Mouse (Mus musculus): ENCODE data around the gene Gnl3l.

Gene Gnl3l

GRCm38 (mm10) chrX:151016938-151017877, at the start of gene Gnl3l:
Gene Gnl3l, minus strand, starts transcription at chrX:151017322.
- DNase-seq: peak; percentile 87 to 91

GRCm38 (mm10) chrX:151066071-151066666, 49.0 kb upstream of the Gnl3l start:
- DNase-seq: peak in 1 of 2 experiments; percentile 54

DNA sequence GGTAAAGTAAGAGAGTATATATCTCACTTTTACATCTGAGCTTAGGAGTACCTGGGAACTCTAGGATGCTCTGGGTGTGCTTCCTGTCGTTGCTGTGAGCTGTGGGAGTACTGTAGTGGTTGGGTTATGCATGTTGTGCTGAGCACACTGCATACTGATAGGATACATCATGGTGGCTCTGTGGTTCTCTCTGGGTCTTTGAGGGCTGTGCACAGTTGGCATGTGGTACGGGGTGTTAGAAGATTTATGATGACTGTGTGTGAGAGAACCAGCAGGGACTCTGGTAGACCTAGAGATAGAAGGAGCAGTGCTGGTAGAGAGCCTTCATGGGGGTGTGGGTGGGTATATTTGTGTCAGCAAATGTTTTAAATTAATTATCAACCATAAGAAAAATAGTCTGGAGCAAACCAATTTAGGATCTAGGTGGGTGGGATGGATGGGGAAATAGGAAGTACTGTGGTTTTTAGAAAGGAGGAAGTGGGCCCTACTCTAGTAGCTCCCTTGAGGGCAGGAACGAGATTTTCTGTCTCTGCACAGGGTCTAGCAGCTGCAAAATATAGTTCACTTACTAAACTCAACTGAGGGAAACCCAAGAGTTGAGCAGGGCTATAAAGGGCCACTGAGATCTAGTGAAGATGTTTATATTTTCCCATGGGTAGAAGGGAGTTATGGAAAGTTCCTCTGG, 44.6 kb upstream of the Gnl3l start:
- no peak for DNase-seq

DNA sequence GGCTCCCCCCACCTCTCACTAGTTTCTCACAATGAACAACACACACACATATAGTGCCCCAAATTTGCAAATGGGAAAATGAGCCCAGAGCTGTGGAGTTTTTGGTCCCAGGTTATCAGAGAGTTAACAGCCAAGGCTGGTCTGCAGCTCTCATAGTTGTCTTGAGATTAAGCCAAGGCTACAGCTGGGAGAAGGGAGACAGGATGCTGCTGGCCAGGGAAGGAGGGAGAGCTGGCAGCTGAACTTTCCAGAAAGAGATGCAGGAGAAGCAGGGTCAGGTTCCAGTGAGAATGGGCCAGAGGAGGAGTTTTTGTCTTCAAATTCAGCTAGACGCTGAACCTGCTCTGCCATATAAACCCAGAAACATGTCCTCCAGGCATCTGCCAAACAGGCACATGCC, 42.2 kb upstream of the Gnl3l start:
- DNase-seq: no peak

- DNase-seq: no peak
Observed at GRCm38 (mm10) chrX:151055559-151055958, 38.4 kb upstream of the Gnl3l start.

- peak in 1 of 2 experiments; percentile 15 for DNase-seq
Observed at GRCm38 (mm10) chrX:151054489-151054888, 37.4 kb upstream of the Gnl3l start.

- peak in 1 of 2 experiments; percentile 46 for DNase-seq
Observed at GRCm38 (mm10) chrX:151050337-151050736, 33.2 kb upstream of the Gnl3l start.

GRCm38 (mm10) chrX:151049661-151050215, 32.6 kb upstream of the Gnl3l start:
- no peak for DNase-seq

DNA sequence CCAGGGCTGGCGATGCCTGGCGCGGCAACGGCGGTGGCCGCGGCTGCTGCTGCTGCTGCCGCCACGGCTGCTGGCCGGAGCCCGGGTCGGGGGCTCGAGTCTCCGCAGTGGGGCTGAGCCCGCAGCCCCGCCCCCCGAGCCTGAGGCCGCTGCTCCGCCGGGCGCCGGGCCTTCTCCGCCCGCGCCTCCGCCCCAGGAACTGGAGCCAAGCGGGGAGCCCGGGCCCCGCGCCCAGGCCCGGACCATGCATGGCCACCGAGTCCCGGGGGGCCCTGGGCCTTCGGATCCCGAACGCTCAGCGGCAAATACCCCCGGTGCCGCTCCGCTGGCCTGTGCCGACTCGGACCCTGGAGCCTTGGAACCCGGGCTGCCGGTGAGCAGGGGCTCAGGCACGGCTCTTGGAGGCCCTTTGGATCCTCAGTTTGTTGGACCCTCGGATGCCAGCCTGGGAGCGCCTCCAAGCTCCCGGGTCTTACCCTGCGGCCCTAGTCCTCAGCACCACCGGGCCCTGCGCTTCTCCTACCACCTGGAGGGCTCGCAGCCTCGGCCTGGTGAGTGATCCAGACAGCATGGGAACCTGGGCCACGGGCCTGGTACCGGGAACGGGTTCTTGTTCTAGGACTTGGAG, 30.4 kb upstream of the Gnl3l start:
- DNase-seq: peak; percentile 56 to 61

- peak; percentile 89 to 94 for DNase-seq
Observed at GRCm38 (mm10) chrX:151046777-151047430, 29.8 kb upstream of the Gnl3l start.

GRCm38 (mm10) chrX:151046321-151046720, 29.2 kb upstream of the Gnl3l start:
- DNase-seq: peak in 1 of 2 experiments; percentile 49

DNA sequence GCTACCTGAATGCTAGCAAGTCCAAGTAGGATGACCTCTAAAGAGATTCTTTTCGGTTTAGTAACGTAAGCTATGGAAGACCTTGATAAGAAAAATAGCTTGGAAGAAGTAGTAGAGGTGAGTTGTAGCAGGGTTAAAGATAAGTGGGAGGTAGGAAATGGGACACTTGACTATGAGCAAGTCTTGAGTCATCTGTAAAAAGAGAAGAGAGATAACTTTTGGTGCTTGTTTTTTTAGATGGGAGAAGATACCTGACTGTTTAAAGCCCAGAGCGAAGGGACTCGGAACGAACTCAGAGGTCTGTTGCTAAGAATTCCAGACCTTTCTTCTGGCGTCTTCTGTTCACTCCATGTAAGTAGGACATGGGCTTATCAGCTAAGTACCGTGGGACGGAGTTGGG, 28.7 kb upstream of the Gnl3l start, which contains the start of gene Fgd1:
TSS of gene Fgd1 (plus strand) at position 301 of the 400 bp plus-strand sequence.
- DNase-seq: no peak

DNA sequence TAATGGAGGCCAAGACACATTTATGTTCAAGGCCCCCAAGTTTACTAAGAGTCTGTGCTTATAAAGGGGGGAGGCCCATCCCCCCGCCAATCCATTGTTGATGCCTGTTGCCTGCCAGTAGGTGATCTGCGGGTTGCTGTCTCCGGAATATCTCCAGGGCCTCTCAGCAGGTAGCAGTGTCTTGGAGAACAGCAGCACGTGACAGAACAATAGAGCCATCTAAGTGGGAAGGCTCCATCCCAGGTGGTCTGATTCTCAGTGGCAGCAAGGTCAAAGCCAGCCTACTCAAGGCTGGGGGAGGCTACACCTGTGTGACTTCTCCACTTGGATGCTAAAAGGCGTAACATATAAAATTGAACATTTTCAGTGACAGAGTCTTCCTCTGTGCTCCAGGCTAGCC, 24.1 kb upstream of the Gnl3l start:
- DNase-seq: no peak

GRCm38 (mm10) chrX:151031400-151031799, 14.3 kb upstream of the Gnl3l start:
- DNase-seq: no peak

DNA sequence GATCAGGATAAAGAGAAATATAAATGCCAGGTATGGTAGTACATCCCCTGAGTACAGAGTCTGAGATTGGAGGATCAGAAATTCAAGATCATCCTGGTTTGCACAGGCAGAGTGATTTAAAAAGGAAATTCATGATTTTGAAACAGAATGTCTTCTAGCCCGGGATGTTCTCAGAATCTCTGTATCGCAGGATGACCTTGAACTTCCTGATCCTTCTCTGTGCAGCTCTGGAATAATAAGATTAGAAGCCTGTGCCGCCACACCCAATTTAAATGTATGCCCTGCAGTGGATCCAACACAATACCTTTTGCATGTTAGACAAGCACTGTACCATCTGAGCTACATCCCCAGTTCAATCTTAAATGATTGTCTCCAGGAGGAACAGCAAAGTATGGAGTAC, 1.7 kb upstream of the Gnl3l start:
- no peak for DNase-seq

- DNase-seq: peak in 1 of 2 experiments; percentile 26
Observed at GRCm38 (mm10) chrX:151017897-151018296, 775 bp upstream of the Gnl3l start.

DNA sequence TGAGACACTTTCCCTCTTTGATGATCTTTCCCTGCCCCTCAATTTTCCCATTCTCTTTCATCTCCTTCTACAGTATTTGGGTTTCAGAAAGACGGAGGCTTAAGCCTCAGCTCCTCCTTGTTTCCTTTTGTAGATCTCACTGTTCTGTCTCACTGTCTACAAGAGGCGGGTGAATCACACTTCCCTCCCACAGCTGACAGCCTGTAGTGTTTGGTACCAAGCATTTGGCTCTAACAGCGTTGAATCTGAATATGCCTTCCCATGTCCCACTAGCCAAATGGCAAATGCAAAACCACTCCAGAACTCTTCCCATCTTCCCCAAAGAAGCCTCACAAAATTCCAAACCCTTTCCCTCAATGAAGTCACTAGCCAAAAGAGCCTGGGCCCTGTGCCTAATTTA, 20.3 kb downstream of the Gnl3l start:
- no peak for DNase-seq

GRCm38 (mm10) chrX:150981621-150982020, 35.5 kb downstream of the Gnl3l start:
- DNase-seq: no peak

DNA sequence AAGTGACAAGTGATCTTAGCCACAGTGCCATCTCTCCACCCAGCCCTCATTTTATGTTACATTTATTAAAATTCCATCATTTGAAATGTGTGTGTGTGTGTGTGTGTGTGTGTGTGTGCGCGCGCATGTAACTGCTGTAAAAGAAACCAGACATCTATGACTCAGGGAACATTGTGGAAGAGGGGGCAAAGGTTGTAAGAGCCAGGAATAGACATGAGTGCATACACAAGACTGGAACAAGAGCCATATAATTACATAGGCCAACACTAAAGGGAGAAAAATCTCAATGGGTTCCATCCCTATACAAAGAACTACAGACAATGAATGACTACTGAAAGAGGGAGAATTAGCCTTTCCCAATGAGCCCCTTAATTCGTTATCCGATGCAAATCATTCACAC, 41.7 kb downstream of the Gnl3l start:
- DNase-seq: no peak

GRCm38 (mm10) chrX:150963027-150963426, 54.1 kb downstream of the Gnl3l start:
- DNase-seq: peak in 1 of 2 experiments; percentile 3

- DNase-seq: no peak
Observed at GRCm38 (mm10) chrX:150960702-150961101, 56.4 kb downstream of the Gnl3l start.
